Mouse (Mus musculus): Measurements from ENCODE around the gene Il1f6. TPM values are rescaled to one million over a fixed set of nuclear protein-coding genes. Genes with fewer than 3 reads are reported as not detected.
"Not testable (repeated sequence)": the region's sequence is repeated elsewhere in the genome, so short reads cannot be mapped to it uniquely, and the experiment has no call there.

Il1f6 gene
- total RNA-seq (2021) = not detected
- long read RNA-seq, experiment 1 = 0 reads
- long read RNA-seq, experiment 2 = 0 reads

- no peak for DNase-seq (ENCODE audit: low spot score in 2 of 2)
Measured at GRCm38 (mm10) chr2:24215118-24215517, at the start of gene Il1f6. Gene Il1f6 (plus strand): TSS chr2:24215418.

- DNase-seq (ENCODE audit: low spot score in 2 of 2) = not testable (repeated sequence)
Measured at GRCm38 (mm10) chr2:24181683-24182331, 33.4 kb upstream of the Il1f6 start.

- not testable (repeated sequence) for DNase-seq (ENCODE audit: low spot score in 2 of 2)
Measured at GRCm38 (mm10) chr2:24182423-24183147, 32.6 kb upstream of the Il1f6 start.

GRCm38 (mm10) chr2:24184092-24184491 lies 31.1 kb upstream of the Il1f6 start:
- DNase-seq (ENCODE audit: low spot score in 2 of 2) = not testable (repeated sequence)

GRCm38 (mm10) chr2:24186176-24186575 lies 29.0 kb upstream of the Il1f6 start, which contains the start of gene Il1f9:
Gene Il1f9 (plus strand): TSS chr2:24186476.
- no peak for DNase-seq (ENCODE audit: low spot score in 2 of 2)

- no peak for DNase-seq (ENCODE audit: low spot score in 2 of 2)
Measured at GRCm38 (mm10) chr2:24187585-24187984, 27.6 kb upstream of the Il1f6 start.

GRCm38 (mm10) chr2:24188189-24188588 lies 27.0 kb upstream of the Il1f6 start:
- no peak for DNase-seq (ENCODE audit: low spot score in 2 of 2)

- DNase-seq (ENCODE audit: low spot score in 2 of 2) = no peak
Measured at GRCm38 (mm10) chr2:24227191-24227590, 12.0 kb downstream of the Il1f6 start.

GRCm38 (mm10) chr2:24267503-24267902 lies 52.3 kb downstream of the Il1f6 start:
- DNase-seq (ENCODE audit: low spot score in 2 of 2) = no peak

- no peak for DNase-seq (ENCODE audit: low spot score in 2 of 2)
Measured at GRCm38 (mm10) chr2:24273619-24274018, 58.4 kb downstream of the Il1f6 start.

- no peak for DNase-seq (ENCODE audit: low spot score in 2 of 2)
Measured at GRCm38 (mm10) chr2:24275146-24275545, 59.9 kb downstream of the Il1f6 start.

Other genes with a start within 250 kb of the Il1f6 start
- gene Hnmt, start 166.0 kb upstream of the Il1f6 start, total RNA-seq (2021) = 10 to 100 TPM; 12.3 to 12.4 TPM
- not detected for gene Tbpl2, start 118.8 kb upstream of the Il1f6 start, total RNA-seq (2021)
- gene Il1f8, start 62.3 kb upstream of the Il1f6 start, total RNA-seq (2021) = not detected
- not detected for gene Il1f9, start 28.9 kb upstream of the Il1f6 start, total RNA-seq (2021)
- gene Il1f5, start 61.5 kb downstream of the Il1f6 start, total RNA-seq (2021) = not detected
- not detected for gene Il1f10, start 75.8 kb downstream of the Il1f6 start, total RNA-seq (2021)
- under 1 TPM; 0.28 to 0.99 TPM for gene Il1rn, start 121.4 kb downstream of the Il1f6 start, total RNA-seq (2021)
- gene Psd4, start 152.2 kb downstream of the Il1f6 start, total RNA-seq (2021) = 1 to 10 TPM; 1.6 to 3.1 TPM

All from adrenal gland, postnatal 4 days (tissue).